Mouse (Mus musculus) limb, embryonic 14.5 days (tissue): ENCODE measurements around the gene Lcmt2. TPM values are rescaled to one million over a fixed set of nuclear protein-coding genes. Genes with fewer than 3 reads are reported as not detected.

Source experiments
- ATAC-seq: fragments of 200-750 bp; cut with Nextera tagmentation; 2 replicates; pipeline ENCODE4 v1.8.0; 2017; ENCODE audit warnings: low read depth, moderate number of reproducible peaks, moderate TSS enrichment; ENCODE audit not compliant: low FRiP score
- DNase-seq: peaks from one replicate; pipeline ENCODE4 v3.0.0-alpha.2; 2015; ENCODE audit warnings: low spot score
- H3K27ac ChIP-seq: fragments of 300-500 bp; sonication (generic); replicated peaks from 2 replicates; pipeline ENCODE4 v1.5.1; 2014; ENCODE audit warnings: low read depth, mild to moderate bottlenecking, low read length, moderate library complexity, mixed read lengths
- H3K27me3 ChIP-seq: fragments of 300-500 bp; sonication (generic); 2 replicates; pipeline ENCODE4 v1.6.1; 2014; ENCODE audit warnings: low read length, mixed read lengths; ENCODE audit not compliant: control insufficient read depth, insufficient read depth
- H3K36me3 ChIP-seq: fragments of 300-500 bp; sonication (generic); 2 replicates; pipeline ENCODE4 v1.6.1; 2014; ENCODE audit warnings: mild to moderate bottlenecking, low read length, moderate library complexity, mixed read lengths; ENCODE audit not compliant: control insufficient read depth, insufficient read depth
- H3K4me1 ChIP-seq: fragments of 300-500 bp; sonication (generic); 2 replicates; pipeline ENCODE4 v1.6.1; 2014; ENCODE audit warnings: antibody characterized with exemption, low read length, mixed read lengths; ENCODE audit not compliant: control insufficient read depth, insufficient read depth
- H3K4me2 ChIP-seq: fragments of 300-500 bp; sonication (generic); replicated peaks from 2 replicates; pipeline ENCODE4 v1.6.1; 2014; ENCODE audit warnings: low read depth, mild to moderate bottlenecking, low read length, moderate library complexity; ENCODE audit not compliant: severe bottlenecking
- H3K4me3 ChIP-seq: fragments of 300-500 bp; sonication (generic); replicated peaks from 2 replicates; pipeline ENCODE4 v1.5.1; 2014; ENCODE audit warnings: low read length
- H3K9ac ChIP-seq: fragments of 300-500 bp; sonication (generic); 2 replicates; pipeline ENCODE4 v1.6.1; 2014; ENCODE audit warnings: mild to moderate bottlenecking, low read depth, low read length, moderate library complexity; ENCODE audit not compliant: severe bottlenecking
- H3K9me3 ChIP-seq: fragments of 300-500 bp; sonication (generic); 2 replicates; pipeline ENCODE4 v1.6.1; 2016; ENCODE audit warnings: low read length; ENCODE audit not compliant: control insufficient read depth
- POLR2A ChIP-seq: fragments of 200-500 bp; IDR thresholded peaks from 2 replicates; pipeline ENCODE4 v1.8.0; 2012; ENCODE audit warnings: inconsistent platforms, mild to moderate bottlenecking, moderate library complexity, borderline replicate concordance; ENCODE audit not compliant: insufficient read depth, insufficient read length; ENCODE audit errors: extremely low read depth
- WGBS: fragments of 180-500 bp; shearing (Covaris S2); extraction: QIAGEN DNeasy Blood & Tissue Kit; methylation state at CpG from one replicate; pipeline ENCODE4 v1.1.7; 2014; 5-methylcytosine and 5-hydroxymethylcytosine counted together
- polyA plus RNA-seq, 2 experiments: library from polyadenylated mRNA; depleted of rRNA in 1 of 2; stranded (reverse) in 1 of 2; unstranded in 1 of 2; fragments of >200 nt; fragmentation: Nextera tagmentation in 1 of 2; extraction: Ambion mirVana in 1 of 2; gene quantifications; 2 replicates each; pipeline versions ENCODE4 v1.2.1 to v1.2.3; 2012 to 2014

Gene Lcmt2
- polyA plus RNA-seq, 2 experiments = 9.4 to 19.9 TPM

DNA sequence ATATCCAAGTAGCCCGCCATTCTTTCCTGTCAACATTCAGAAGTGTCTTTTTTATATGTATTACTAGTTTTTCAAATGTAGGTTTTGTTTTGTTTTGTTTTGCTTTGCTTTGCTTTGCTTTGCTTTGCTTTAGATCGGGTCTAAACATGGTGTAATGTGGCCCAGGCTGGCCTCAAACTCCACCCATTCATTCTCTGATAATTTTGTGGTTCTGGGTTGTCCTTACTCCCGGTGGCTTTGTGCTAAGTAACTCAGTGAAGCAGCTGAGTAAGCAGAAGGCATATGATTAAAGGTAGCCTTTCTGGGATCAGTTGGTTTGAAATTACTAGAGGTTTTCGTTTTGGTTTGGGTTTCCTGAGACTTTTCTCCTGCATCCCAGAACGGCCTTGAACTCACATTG, 9.2 kb upstream of the Lcmt2 start:
- ATAC-seq (no peak), DNase-seq (no peak)
- no peaks in the 10 kb centered on the region for H3K4me1 ChIP-seq

DNA sequence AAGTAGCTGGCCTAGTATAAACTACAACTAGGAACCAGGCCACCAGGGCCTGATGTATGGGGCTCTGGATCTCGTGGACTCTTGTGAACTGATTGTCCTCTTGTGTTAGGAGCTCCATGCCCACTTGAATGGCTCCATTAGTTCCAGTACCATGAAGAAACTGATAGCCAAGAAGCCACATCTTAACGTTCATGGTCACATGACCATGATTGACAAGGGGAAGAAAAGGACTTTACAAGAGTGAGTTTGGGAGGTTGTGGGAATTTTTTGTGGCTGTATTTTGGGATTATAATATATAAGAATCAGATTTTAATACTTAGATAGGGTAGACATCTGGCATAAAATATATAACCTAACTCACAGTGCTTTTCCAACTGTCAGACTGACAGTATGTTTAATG, 2.0 kb upstream of the Lcmt2 start:
- Histone ChIP-seq H3K4me2 (no peak overlapping the region), H3K9ac (no peak overlapping the region), H3K4me1 (peaks cover 20% of the 10 kb centered on the region; the same call in 1 of the 2 replicates), H3K9me3 (no peaks in the 10 kb centered on the region), H3K27me3 (no peaks in the 10 kb centered on the region), H3K4me3 (no peak overlapping the region), H3K27ac (no peak overlapping the region), H3K36me3 (peaks cover 31% of the 10 kb centered on the region)
- 82% methylated on average over 2 of the region's 2 CpGs for WGBS
- no peak for TF ChIP-seq POLR2A
- DNase-seq = no peak
- ATAC-seq = no peak

More for the DNA sequence above, 9.2 kb upstream of the Lcmt2 start:
- Histone ChIP-seq H3K36me3 (peaks cover 44% of the 10 kb centered on the region), H3K27ac (no peak overlapping the region), H3K9me3 (no peaks in the 10 kb centered on the region), H3K4me2 (no peak overlapping the region), H3K27me3 (no peaks in the 10 kb centered on the region), H3K9ac (no peak overlapping the region), H3K4me3 (no peak overlapping the region)
- TF ChIP-seq POLR2A = no peak
- 79% methylated on average over 5 of the region's 5 CpGs for WGBS

DNA sequence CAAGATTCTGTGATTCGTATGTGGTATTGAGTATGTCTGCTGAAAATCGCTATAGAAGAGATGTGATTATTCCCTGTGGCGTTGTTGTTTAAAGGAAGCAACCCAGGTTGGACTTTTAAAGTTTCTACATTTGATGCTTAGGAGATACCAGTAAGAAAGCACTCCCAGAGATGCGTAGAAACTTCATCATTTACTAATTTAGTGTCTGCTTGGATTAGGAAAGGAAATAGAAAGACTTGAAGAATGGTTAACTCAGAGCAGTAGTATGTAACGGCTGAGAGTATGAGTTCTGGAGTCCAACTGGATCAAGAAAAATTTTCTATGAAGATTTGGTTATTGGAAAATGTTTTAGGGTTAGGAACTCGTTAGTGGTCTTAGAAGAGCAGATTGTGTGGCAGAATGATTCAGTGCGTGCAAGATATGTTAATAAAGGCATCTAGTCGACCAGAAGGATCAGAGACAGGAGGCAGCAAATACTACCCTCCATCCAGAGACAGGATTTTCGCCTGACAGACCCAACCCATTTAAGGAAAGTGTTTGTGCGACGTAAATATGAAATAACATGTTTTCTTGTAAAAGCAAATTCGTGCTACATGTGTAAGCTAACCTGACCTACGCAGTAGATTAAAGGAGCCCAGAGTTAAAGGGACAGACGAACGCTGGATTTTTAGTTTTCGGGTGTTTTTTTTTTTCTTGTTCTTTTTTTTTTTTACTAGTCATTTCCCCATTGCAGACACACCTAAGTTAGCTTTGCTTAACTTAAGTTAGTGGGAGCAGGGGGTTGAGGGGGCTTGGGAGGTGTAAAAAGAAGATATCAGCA, 973 bp upstream of the Lcmt2 start:
- ATAC-seq = no peak

DNA sequence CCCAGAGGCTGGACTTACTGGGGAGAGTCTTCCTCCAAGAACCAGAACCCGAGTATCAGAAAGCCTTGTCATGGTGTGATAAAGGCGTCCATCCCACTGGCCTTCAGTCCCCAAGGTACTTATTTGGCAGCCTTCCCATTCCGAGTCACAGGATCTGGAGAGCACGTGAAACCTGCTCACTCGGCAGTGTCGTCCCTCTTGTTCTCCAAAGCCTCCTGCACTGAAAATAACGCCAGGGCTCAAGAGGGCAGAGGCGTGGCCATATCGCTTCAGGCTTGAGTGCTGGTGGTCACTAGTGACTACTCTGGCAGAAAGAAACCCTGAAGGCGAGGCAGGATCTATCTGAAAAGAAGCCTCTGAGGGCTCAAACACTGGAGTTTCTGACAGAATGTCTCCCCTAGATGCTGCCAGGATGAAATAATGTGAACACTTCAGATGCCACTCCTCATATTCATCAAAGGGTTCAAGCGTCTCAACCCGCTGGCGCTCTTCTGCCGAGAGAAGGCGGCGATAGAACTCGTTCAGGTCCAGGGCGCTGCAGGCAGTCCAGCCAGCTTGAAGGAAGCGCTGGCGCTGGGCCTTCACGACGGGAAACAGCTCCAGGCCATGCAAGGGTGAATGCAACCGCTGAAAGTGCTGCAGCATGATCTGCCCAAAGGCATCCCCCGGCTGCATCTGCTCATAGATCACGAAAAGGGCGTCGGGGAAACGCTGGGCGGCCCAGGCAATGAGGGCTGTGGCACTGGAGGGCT, 1.0 kb downstream of the Lcmt2 start:
- no peak for ATAC-seq

More for the DNA sequence above, 973 bp upstream of the Lcmt2 start:
- peak overlapping the region; percentile 99 for H3K27ac ChIP-seq
- peak overlapping the region; percentile 67 for H3K4me3 ChIP-seq
- H3K9ac ChIP-seq = peak overlapping the region; percentile 78
- no peak for DNase-seq
- peaks cover 20% of the 10 kb centered on the region; the same call in 1 of the 2 replicates for H3K4me1 ChIP-seq
- no peaks in the 10 kb centered on the region for H3K27me3 ChIP-seq
- peaks cover 23% of the 10 kb centered on the region for H3K36me3 ChIP-seq
- 67% methylated on average over 16 of the region's 16 CpGs for WGBS
- no peak for TF ChIP-seq POLR2A
- peak overlapping the region; percentile 74 for H3K4me2 ChIP-seq
- no peaks in the 10 kb centered on the region for H3K9me3 ChIP-seq

DNA sequence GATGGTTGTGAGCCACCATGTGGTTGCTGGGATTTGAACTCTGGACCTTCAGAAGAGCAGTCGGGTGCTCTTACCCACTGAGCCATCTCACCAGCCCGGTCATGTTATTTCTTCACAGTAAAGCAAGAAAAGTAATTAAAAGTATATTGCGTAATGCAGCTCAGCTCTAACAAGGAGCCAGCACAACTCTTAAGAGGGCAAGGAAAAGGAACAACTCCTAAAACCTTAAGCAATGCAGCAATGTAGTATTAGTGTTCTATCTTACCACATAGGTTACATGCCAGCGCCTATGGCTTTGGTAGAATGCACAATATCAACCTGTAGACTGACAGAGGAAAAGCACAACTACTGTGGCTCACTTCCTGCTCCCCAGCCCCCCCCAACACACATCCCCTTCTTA, 3.1 kb downstream of the Lcmt2 start:
- Histone ChIP-seq H3K27ac (no peak overlapping the region), H3K4me2 (no peak overlapping the region), H3K4me1 (peaks cover 20% of the 10 kb centered on the region; the same call in 1 of the 2 replicates), H3K27me3 (no peaks in the 10 kb centered on the region), H3K36me3 (peaks cover 8% of the 10 kb centered on the region; the same call in 1 of the 2 replicates), H3K4me3 (no peak overlapping the region), H3K9ac (no peak overlapping the region), H3K9me3 (no peaks in the 10 kb centered on the region)
- no peak for TF ChIP-seq POLR2A
- ATAC-seq = no peak
- no peak for DNase-seq
- 97% methylated on average over 4 of the region's 4 CpGs for WGBS

More for the DNA sequence above, 1.0 kb downstream of the Lcmt2 start:
- H3K27me3 ChIP-seq = no peaks in the 10 kb centered on the region
- H3K9ac ChIP-seq = peak overlapping the region; percentile 78
- no peak for DNase-seq
- WGBS = 52% methylated on average over 29 of the region's 29 CpGs
- peak overlapping the region; percentile 99 for H3K27ac ChIP-seq
- TF ChIP-seq POLR2A = no peak
- H3K4me3 ChIP-seq = peak overlapping the region; percentile 67
- peak overlapping the region; percentile 74 for H3K4me2 ChIP-seq
- peaks cover 15% of the 10 kb centered on the region; the same call in 1 of the 2 replicates for H3K36me3 ChIP-seq
- peaks cover 20% of the 10 kb centered on the region; the same call in 1 of the 2 replicates for H3K4me1 ChIP-seq
- H3K9me3 ChIP-seq = no peaks in the 10 kb centered on the region
